Mouse (Mus musculus) erythroid progenitor cell, adult 5-6 weeks (primary cell): Measurements from ENCODE around the gene Cd79b. TPM values are rescaled to one million over a fixed set of nuclear protein-coding genes. Genes with fewer than 3 reads are reported as not detected.

ENCODE experiments used
- total RNA-seq, 2 experiments: library from RNA; stranded (forward) in 1 of 2; stranded (reverse) in 1 of 2; fragments of 150-400 nt in 1 of 2; fragments of 186-747, 209-891 nt in 1 of 2; gene quantifications; 2 replicates each; pipeline versions ENCODE4 v1.2.3 to v1.2.4; 2015 to 2017; ENCODE audit warnings: low replicate concordance in 2 of 2

The Cd79b gene
- total RNA-seq, 2 experiments from 2014 or later = 46.0 to 129 TPM

Other genes with a start within 250 kb of the Cd79b start
- gene Taco1, start 248.7 kb downstream of the Cd79b start, total RNA-seq (2015; ENCODE audit: low replicate concordance) = 5.9 TPM in 1 of 2 replicates, not detected in the other
- gene Taco1, start 248.7 kb downstream of the Cd79b start, total RNA-seq (2017; ENCODE audit: low replicate concordance) = 4.1 and 6.8 TPM in 2 replicates
- 9.6 and 11.5 TPM in 2 replicates for gene Map3k3, start 230.1 kb downstream of the Cd79b start, total RNA-seq (2015; ENCODE audit: low replicate concordance)
- 5.7 and 6.2 TPM in 2 replicates for gene Map3k3, start 230.1 kb downstream of the Cd79b start, total RNA-seq (2017; ENCODE audit: low replicate concordance)
- gene Gm10840, start 153.9 kb downstream of the Cd79b start, total RNA-seq (2015; ENCODE audit: low replicate concordance) = not detected in 2 replicates
- gene Gm10840, start 153.9 kb downstream of the Cd79b start, total RNA-seq (2017; ENCODE audit: low replicate concordance) = not detected in 2 replicates
- gene Limd2, start 153.9 kb downstream of the Cd79b start, total RNA-seq (2015; ENCODE audit: low replicate concordance) = 35.7 and 49.0 TPM in 2 replicates
- 4.8 and 8.7 TPM in 2 replicates for gene Limd2, start 153.9 kb downstream of the Cd79b start, total RNA-seq (2017; ENCODE audit: low replicate concordance)
- gene Strada, start 112.6 kb downstream of the Cd79b start, total RNA-seq (2015; ENCODE audit: low replicate concordance) = 14.1 and 16.3 TPM in 2 replicates
- gene Strada, start 112.6 kb downstream of the Cd79b start, total RNA-seq (2017; ENCODE audit: low replicate concordance) = 6.4 and 12.3 TPM in 2 replicates
- gene Ccdc47, start 98.4 kb downstream of the Cd79b start, total RNA-seq (2015; ENCODE audit: low replicate concordance) = 24.1 and 54.9 TPM in 2 replicates
- gene Ccdc47, start 98.4 kb downstream of the Cd79b start, total RNA-seq (2017; ENCODE audit: low replicate concordance) = 122 and 130 TPM in 2 replicates
- 28.9 and 47.6 TPM in 2 replicates for gene Ddx42, start 97.8 kb downstream of the Cd79b start, total RNA-seq (2015; ENCODE audit: low replicate concordance)
- 60.4 and 91.1 TPM in 2 replicates for gene Ddx42, start 97.8 kb downstream of the Cd79b start, total RNA-seq (2017; ENCODE audit: low replicate concordance)
- 6.5 and 13.8 TPM in 2 replicates for gene Ftsj3, start 58.7 kb downstream of the Cd79b start, total RNA-seq (2015; ENCODE audit: low replicate concordance)
- gene Ftsj3, start 58.7 kb downstream of the Cd79b start, total RNA-seq (2017; ENCODE audit: low replicate concordance) = 19.1 and 20.7 TPM in 2 replicates
- gene Psmc5, start 58.6 kb downstream of the Cd79b start, total RNA-seq (2015; ENCODE audit: low replicate concordance) = 41.5 and 42.5 TPM in 2 replicates
- gene Psmc5, start 58.6 kb downstream of the Cd79b start, total RNA-seq (2017; ENCODE audit: low replicate concordance) = 33.4 and 66.2 TPM in 2 replicates
- 36.0 and 49.0 TPM in 2 replicates for gene Smarcd2, start 41.8 kb downstream of the Cd79b start, total RNA-seq (2015; ENCODE audit: low replicate concordance)
- 119 and 162 TPM in 2 replicates for gene Smarcd2, start 41.8 kb downstream of the Cd79b start, total RNA-seq (2017; ENCODE audit: low replicate concordance)
- gene Tcam1, start 38.1 kb downstream of the Cd79b start, total RNA-seq (2015; ENCODE audit: low replicate concordance) = not detected in 2 replicates
- not detected in 2 replicates for gene Tcam1, start 38.1 kb downstream of the Cd79b start, total RNA-seq (2017; ENCODE audit: low replicate concordance)
- gene Gh, start 12.9 kb downstream of the Cd79b start, total RNA-seq (2015; ENCODE audit: low replicate concordance) = not detected in 2 replicates
- gene Gh, start 12.9 kb downstream of the Cd79b start, total RNA-seq (2017; ENCODE audit: low replicate concordance) = 2.7 TPM in 1 of 2 replicates, not detected in the other
- gene Scn4a, start 38.5 kb upstream of the Cd79b start, total RNA-seq (2015; ENCODE audit: low replicate concordance) = 0.84 TPM in 1 of 2 replicates, not detected in the other
- gene Scn4a, start 38.5 kb upstream of the Cd79b start, total RNA-seq (2017; ENCODE audit: low replicate concordance) = 0.39 TPM in 1 of 2 replicates, not detected in the other
- not detected in 2 replicates for gene Prr29, start 50.7 kb upstream of the Cd79b start, total RNA-seq (2015; ENCODE audit: low replicate concordance)
- gene Prr29, start 50.7 kb upstream of the Cd79b start, total RNA-seq (2017; ENCODE audit: low replicate concordance) = not detected in 2 replicates
- 23.9 TPM in 1 of 2 replicates, not detected in the other for gene Icam2, start 73.3 kb upstream of the Cd79b start, total RNA-seq (2015; ENCODE audit: low replicate concordance)
- 9.5 and 15.1 TPM in 2 replicates for gene Icam2, start 73.3 kb upstream of the Cd79b start, total RNA-seq (2017; ENCODE audit: low replicate concordance)
- gene Ern1, start 173.1 kb upstream of the Cd79b start, total RNA-seq (2015; ENCODE audit: low replicate concordance) = 8.8 and 11.9 TPM in 2 replicates
- 5.9 and 6.7 TPM in 2 replicates for gene Ern1, start 173.1 kb upstream of the Cd79b start, total RNA-seq (2017; ENCODE audit: low replicate concordance)